Mouse (Mus musculus) limb, embryonic 14.5 days (tissue): ENCODE data around the gene Ly6g5b. TPM values are rescaled to one million over a fixed set of nuclear protein-coding genes. Genes with fewer than 3 reads are reported as not detected.

Experiments
- ATAC-seq: fragments of 200-750 bp; cut with Nextera tagmentation; 2 replicates; pipeline ENCODE4 v1.8.0; 2017; ENCODE audit warnings: low read depth, moderate number of reproducible peaks, moderate TSS enrichment; ENCODE audit not compliant: low FRiP score
- DNase-seq: peaks from one replicate; pipeline ENCODE4 v3.0.0-alpha.2; 2015; ENCODE audit warnings: low spot score
- H3K27ac ChIP-seq: fragments of 300-500 bp; sonication (generic); replicated peaks from 2 replicates; pipeline ENCODE4 v1.5.1; 2014; ENCODE audit warnings: low read depth, mild to moderate bottlenecking, low read length, moderate library complexity, mixed read lengths
- H3K27me3 ChIP-seq: fragments of 300-500 bp; sonication (generic); 2 replicates; pipeline ENCODE4 v1.6.1; 2014; ENCODE audit warnings: low read length, mixed read lengths; ENCODE audit not compliant: control insufficient read depth, insufficient read depth
- H3K36me3 ChIP-seq: fragments of 300-500 bp; sonication (generic); 2 replicates; pipeline ENCODE4 v1.6.1; 2014; ENCODE audit warnings: mild to moderate bottlenecking, low read length, moderate library complexity, mixed read lengths; ENCODE audit not compliant: control insufficient read depth, insufficient read depth
- H3K4me1 ChIP-seq: fragments of 300-500 bp; sonication (generic); 2 replicates; pipeline ENCODE4 v1.6.1; 2014; ENCODE audit warnings: antibody characterized with exemption, low read length, mixed read lengths; ENCODE audit not compliant: control insufficient read depth, insufficient read depth
- H3K4me2 ChIP-seq: fragments of 300-500 bp; sonication (generic); replicated peaks from 2 replicates; pipeline ENCODE4 v1.6.1; 2014; ENCODE audit warnings: low read depth, mild to moderate bottlenecking, low read length, moderate library complexity; ENCODE audit not compliant: severe bottlenecking
- H3K4me3 ChIP-seq: fragments of 300-500 bp; sonication (generic); replicated peaks from 2 replicates; pipeline ENCODE4 v1.5.1; 2014; ENCODE audit warnings: low read length
- H3K9ac ChIP-seq: fragments of 300-500 bp; sonication (generic); 2 replicates; pipeline ENCODE4 v1.6.1; 2014; ENCODE audit warnings: mild to moderate bottlenecking, low read depth, low read length, moderate library complexity; ENCODE audit not compliant: severe bottlenecking
- H3K9me3 ChIP-seq: fragments of 300-500 bp; sonication (generic); 2 replicates; pipeline ENCODE4 v1.6.1; 2016; ENCODE audit warnings: low read length; ENCODE audit not compliant: control insufficient read depth
- POLR2A ChIP-seq: fragments of 200-500 bp; IDR thresholded peaks from 2 replicates; pipeline ENCODE4 v1.8.0; 2012; ENCODE audit warnings: inconsistent platforms, mild to moderate bottlenecking, moderate library complexity, borderline replicate concordance; ENCODE audit not compliant: insufficient read depth, insufficient read length; ENCODE audit errors: extremely low read depth
- whole genome bisulfite sequencing: fragments of 180-500 bp; shearing (Covaris S2); extraction: QIAGEN DNeasy Blood & Tissue Kit; methylation state at CpG from one replicate; pipeline ENCODE4 v1.1.7; 2014; 5-methylcytosine and 5-hydroxymethylcytosine counted together
- polyA plus RNA-seq, 2 experiments: library from polyadenylated mRNA; depleted of rRNA in 1 of 2; stranded (reverse) in 1 of 2; unstranded in 1 of 2; fragments of >200 nt; fragmentation: Nextera tagmentation in 1 of 2; extraction: Ambion mirVana in 1 of 2; gene quantifications; 2 replicates each; pipeline versions ENCODE4 v1.2.1 to v1.2.3; 2012 to 2014

Gene Ly6g5b
- polyA plus RNA-seq, 2 experiments, result 0.59 to 2.1 TPM

DNA sequence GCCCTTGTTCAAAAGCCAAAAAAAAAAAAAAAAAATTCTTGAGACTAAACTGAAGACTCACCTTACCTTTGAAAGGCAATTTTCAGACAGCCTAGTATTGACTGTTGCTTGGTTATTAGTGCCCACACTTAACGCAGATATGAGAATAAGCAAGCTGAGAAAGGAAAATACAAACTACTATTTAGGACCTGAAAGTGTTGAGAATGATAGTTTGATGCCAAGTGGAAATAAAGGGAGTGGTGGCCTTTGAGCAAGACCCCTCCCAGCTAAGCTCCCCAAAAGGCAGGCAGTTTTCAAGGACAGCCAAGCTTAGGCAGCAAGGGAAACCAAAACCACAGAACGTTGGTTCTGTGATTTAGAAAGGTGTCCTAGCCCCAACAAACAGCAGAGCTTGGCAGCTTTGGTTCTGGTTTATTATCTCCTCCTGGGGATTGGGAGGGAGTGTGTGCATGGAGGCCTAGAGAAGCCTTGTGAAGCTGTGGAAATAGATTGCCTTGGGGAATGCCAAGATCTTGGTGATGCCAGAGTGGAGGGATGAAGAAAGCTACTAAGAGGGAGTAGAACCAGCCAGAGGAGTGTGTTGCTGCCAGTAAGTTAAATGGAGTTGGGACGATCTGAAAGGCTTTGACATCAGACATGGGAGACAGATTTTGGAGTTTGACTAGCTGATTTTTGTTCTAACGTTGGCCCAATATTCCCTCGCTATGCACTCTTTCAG lies 32.9 kb upstream of the Ly6g5b start:
- ATAC-seq (0 out of 2 replicates have a peak, but pooled peaks have one; percentile 2), DNase-seq (no peak)
- 68% methylated on average over 5 of the region's 5 CpGs for WGBS
- H3K9ac ChIP-seq, result no peak overlapping the region
- no peaks in the 10 kb centered on the region for H3K4me1 ChIP-seq
- TF ChIP-seq POLR2A, result no peak
- H3K4me2 ChIP-seq, result no peak overlapping the region
- no peak overlapping the region for H3K4me3 ChIP-seq
- no peaks in the 10 kb centered on the region for H3K27me3 ChIP-seq
- peaks cover 99% of the 10 kb centered on the region for H3K36me3 ChIP-seq
- 0 out of 2 replicates have a peak overlapping the region, but pooled peaks have one; percentile 19 for H3K27ac ChIP-seq
- H3K9me3 ChIP-seq, result no peaks in the 10 kb centered on the region

GRCm38 (mm10) chr17:35147348-35147747 lies 32.1 kb upstream of the Ly6g5b start:
- no peaks in the 10 kb centered on the region for H3K9me3 ChIP-seq
- no peak overlapping the region for H3K4me3 ChIP-seq
- 0 out of 2 replicates have a peak, but pooled peaks have one; percentile 1 for ATAC-seq
- H3K4me1 ChIP-seq, result no peaks in the 10 kb centered on the region
- no peak overlapping the region for H3K9ac ChIP-seq
- no peak for TF ChIP-seq POLR2A
- H3K36me3 ChIP-seq, result peaks cover 99% of the 10 kb centered on the region
- 39% methylated on average over 3 of the region's 3 CpGs for WGBS
- H3K27ac ChIP-seq, result no peak overlapping the region
- no peak for DNase-seq
- H3K4me2 ChIP-seq, result no peak overlapping the region
- no peaks in the 10 kb centered on the region for H3K27me3 ChIP-seq

GRCm38 (mm10) chr17:35146139-35146538 lies 30.9 kb upstream of the Ly6g5b start:
- no peaks in the 10 kb centered on the region for H3K4me1 ChIP-seq
- H3K9me3 ChIP-seq, result no peaks in the 10 kb centered on the region
- TF ChIP-seq POLR2A, result no peak
- no peak overlapping the region for H3K27ac ChIP-seq
- no peak overlapping the region for H3K9ac ChIP-seq
- H3K4me2 ChIP-seq, result no peak overlapping the region
- ATAC-seq (no peak), DNase-seq (no peak)
- H3K27me3 ChIP-seq, result no peaks in the 10 kb centered on the region
- peaks cover 99% of the 10 kb centered on the region for H3K36me3 ChIP-seq
- H3K4me3 ChIP-seq, result no peak overlapping the region
- 85% methylated on average over 5 of the region's 5 CpGs for WGBS

GRCm38 (mm10) chr17:35141971-35142370 lies 26.7 kb upstream of the Ly6g5b start:
- ATAC-seq (no peak), DNase-seq (no peak)
- Histone ChIP-seq H3K9me3 (no peaks in the 10 kb centered on the region), H3K9ac (no peak overlapping the region), H3K27me3 (no peaks in the 10 kb centered on the region), H3K27ac (no peak overlapping the region), H3K4me2 (no peak overlapping the region), H3K4me3 (no peak overlapping the region), H3K36me3 (peaks cover 90% of the 10 kb centered on the region), H3K4me1 (0 out of 2 replicates have a peak, but pooled peaks cover 3% of the 10 kb centered on the region)
- TF ChIP-seq POLR2A, result no peak
- WGBS, result 90% methylated on average over 6 of the region's 6 CpGs

DNA sequence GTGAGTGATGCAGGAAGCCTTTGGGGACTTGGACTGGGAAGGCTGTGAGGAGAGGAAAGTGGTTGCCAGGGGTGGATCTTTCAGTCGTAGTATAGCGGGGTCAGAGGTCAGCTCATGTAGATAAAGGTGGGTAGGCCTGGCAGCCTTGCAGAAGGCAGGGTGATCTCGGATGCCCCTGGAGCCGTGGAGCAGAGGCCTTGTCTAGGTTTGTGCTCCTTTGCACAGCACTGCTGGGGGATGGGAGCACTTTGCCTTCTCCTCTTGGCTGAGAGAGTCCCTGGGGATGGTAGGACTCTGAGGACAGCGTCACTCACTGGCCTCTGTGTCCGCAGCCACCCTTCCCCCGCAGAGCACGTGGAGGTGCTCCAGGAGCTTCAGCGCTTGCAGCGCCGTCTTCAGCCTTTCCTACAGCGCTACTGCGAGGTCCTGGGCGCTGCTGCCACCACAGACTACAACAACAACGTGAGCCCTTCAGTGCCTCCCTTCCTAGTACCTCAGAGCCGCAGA lies 25.3 kb upstream of the Ly6g5b start:
- 84% methylated on average over 16 of the region's 16 CpGs for WGBS
- Histone ChIP-seq H3K9me3 (no peaks in the 10 kb centered on the region), H3K27me3 (no peaks in the 10 kb centered on the region), H3K4me2 (no peak overlapping the region), H3K9ac (no peak overlapping the region), H3K36me3 (peaks cover 76% of the 10 kb centered on the region), H3K4me3 (no peak overlapping the region), H3K4me1 (peaks cover 9% of the 10 kb centered on the region; the same call in 1 of the 2 replicates), H3K27ac (no peak overlapping the region)
- no peak for TF ChIP-seq POLR2A
- DNase-seq (no peak), ATAC-seq (no peak)
